Mouse (Mus musculus) heart, embryonic 16.5 days (tissue): Measurements from ENCODE around the gene Polr2h. TPM values are rescaled to one million over a fixed set of nuclear protein-coding genes. Genes with fewer than 3 reads are reported as not detected.
A peak's percentile ranks its signal among the peaks of the same experiment; 100 is the strongest.

Experiments
- ATAC-seq: fragments of 200-750 bp; cut with Nextera tagmentation; replicated peaks from 2 replicates; pipeline ENCODE4 v1.8.0; 2017; ENCODE audit warnings: moderate number of reproducible peaks; ENCODE audit not compliant: insufficient read depth, low FRiP score; ENCODE audit errors: extremely low read depth
- H3K27ac ChIP-seq: fragments of 300-500 bp; sonication (generic); 2 replicates; pipeline ENCODE4 v1.5.1; 2014; ENCODE audit warnings: mild to moderate bottlenecking, low read length, control low read depth, moderate library complexity
- H3K27me3 ChIP-seq: fragments of 300-500 bp; sonication (generic); 2 replicates; pipeline ENCODE4 v1.6.1; 2014; ENCODE audit warnings: low read length, mixed read lengths; ENCODE audit not compliant: control insufficient read depth, insufficient read depth
- H3K36me3 ChIP-seq: fragments of 300-500 bp; sonication (generic); 2 replicates; pipeline ENCODE4 v1.6.1; 2014; ENCODE audit not compliant: control insufficient read depth, insufficient read depth
- H3K4me1 ChIP-seq: fragments of 300-500 bp; sonication (generic); 2 replicates; pipeline ENCODE4 v1.6.1; 2014; ENCODE audit warnings: low read length, mixed read lengths; ENCODE audit not compliant: control insufficient read depth, insufficient read depth
- H3K4me2 ChIP-seq: fragments of 300-500 bp; sonication (generic); 2 replicates; pipeline ENCODE4 v1.6.1; 2014; ENCODE audit warnings: low read depth, mild to moderate bottlenecking, control low read depth, low read length
- H3K4me3 ChIP-seq: fragments of 300-500 bp; sonication (generic); 2 replicates; pipeline ENCODE4 v1.5.1; 2014; ENCODE audit warnings: mild to moderate bottlenecking, control low read depth, low read length
- H3K9ac ChIP-seq: fragments of 300-500 bp; sonication (generic); 2 replicates; pipeline ENCODE4 v1.6.1; 2014; ENCODE audit warnings: low read length, control low read depth
- H3K9me3 ChIP-seq: fragments of 300-500 bp; sonication (generic); replicated peaks from 2 replicates; pipeline ENCODE4 v1.6.1; 2016; ENCODE audit warnings: low read length; ENCODE audit not compliant: control insufficient read depth
- WGBS: fragments of 180-500 bp; shearing (Covaris S2); extraction: QIAGEN DNeasy Blood & Tissue Kit; methylation state at CpG from one replicate; pipeline ENCODE4 v1.1.7; 2014; 5-methylcytosine and 5-hydroxymethylcytosine counted together
- polyA plus RNA-seq: library from polyadenylated mRNA; unstranded; fragments of >200 nt; fragmentation: Nextera tagmentation; extraction: Ambion mirVana; gene quantifications from 2 replicates; pipeline ENCODE4 v1.2.1, GENCODE M21; 2015

Polr2h gene
- polyA plus RNA-seq, 1 experiment from 2014 or later, result 51.8 TPM

DNA sequence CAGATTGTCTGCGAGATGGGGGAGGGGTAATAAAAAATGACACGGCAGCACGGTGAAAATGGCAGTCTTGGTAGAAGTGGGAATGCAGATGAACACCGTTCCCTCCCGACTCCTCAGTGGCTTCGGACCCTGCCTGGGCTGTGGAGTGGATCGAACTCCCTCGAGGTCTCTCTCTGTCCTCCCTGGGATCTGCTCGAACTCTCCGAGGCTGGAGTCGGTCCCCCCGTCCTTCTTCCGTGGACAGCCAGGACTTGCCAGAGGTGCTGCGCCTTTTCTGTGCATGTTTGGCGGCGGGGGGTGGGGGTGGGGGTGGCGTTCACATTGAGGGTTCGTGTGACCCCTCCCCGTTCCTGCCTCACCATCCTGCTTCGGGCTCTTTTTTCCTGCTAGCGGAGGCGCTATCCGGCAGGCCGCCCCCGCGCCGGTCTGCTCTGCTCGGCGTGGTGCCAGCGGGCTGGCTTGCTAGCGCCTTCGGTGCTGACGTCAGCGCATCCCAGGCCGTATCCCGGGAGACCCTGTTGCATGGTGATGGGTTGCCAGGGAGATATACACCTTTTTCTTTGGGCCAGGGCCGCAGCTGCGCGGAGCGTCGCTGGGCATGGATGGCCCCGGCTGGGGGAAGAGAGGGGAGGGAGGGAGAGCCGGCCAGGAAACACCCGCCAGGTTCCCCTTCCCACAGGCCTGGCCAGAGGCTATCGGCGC, 21.7 kb upstream of the Polr2h start:
- Histone ChIP-seq H3K9ac (peak overlapping the region; percentile 59), H3K4me2 (peak overlapping the region; percentile 67), H3K36me3 (peaks cover 5% of the 10 kb centered on the region; the same call in 1 of the 2 replicates), H3K4me3 (peak overlapping the region; percentile 49), H3K27ac (peak overlapping the region; percentile 56), H3K4me1 (peaks cover 22% of the 10 kb centered on the region), H3K27me3 (no peaks in the 10 kb centered on the region), H3K9me3 (no peaks in the 10 kb centered on the region)
- ATAC-seq, result peak; percentile 43
- WGBS, result 3% methylated on average over 46 of the region's 46 CpGs

DNA sequence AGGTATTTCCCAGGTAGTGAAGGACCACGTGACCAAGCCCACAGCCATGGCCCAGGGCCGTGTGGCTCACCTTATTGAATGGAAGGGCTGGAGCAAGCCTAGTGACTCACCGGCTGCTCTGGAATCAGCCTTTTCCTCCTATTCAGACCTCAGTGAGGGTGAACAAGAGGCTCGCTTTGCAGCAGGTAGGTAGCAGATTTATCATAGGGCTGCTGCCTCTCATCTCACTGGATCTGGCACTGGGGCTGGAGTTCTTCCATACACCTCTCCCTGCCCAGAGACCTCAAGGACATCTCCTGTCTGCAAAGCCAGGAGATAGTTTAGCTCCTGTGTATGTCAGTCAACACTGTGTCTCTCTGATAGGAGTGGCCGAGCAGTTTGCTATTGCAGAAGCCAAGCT, 18.2 kb upstream of the Polr2h start:
- Histone ChIP-seq H3K4me2 (no peak overlapping the region), H3K27me3 (no peaks in the 10 kb centered on the region), H3K4me3 (no peak overlapping the region), H3K4me1 (peaks cover 22% of the 10 kb centered on the region), H3K36me3 (no peaks in the 10 kb centered on the region), H3K9me3 (no peaks in the 10 kb centered on the region), H3K9ac (no peak overlapping the region), H3K27ac (no peak overlapping the region)
- ATAC-seq, result no peak
- 70% methylated on average over 5 of the region's 5 CpGs for WGBS

GRCm38 (mm10) chr16:20700036-20700435, 17.4 kb upstream of the Polr2h start:
- ATAC-seq, result no peak

GRCm38 (mm10) chr16:20701316-20701715, 16.1 kb upstream of the Polr2h start:
- ATAC-seq, result no peak
- Histone ChIP-seq H3K4me2 (no peak overlapping the region), H3K27ac (no peak overlapping the region), H3K36me3 (no peaks in the 10 kb centered on the region; the same call in 1 of the 2 replicates), H3K9me3 (no peaks in the 10 kb centered on the region), H3K4me1 (peaks cover 7% of the 10 kb centered on the region), H3K4me3 (no peak overlapping the region), H3K9ac (no peak overlapping the region), H3K27me3 (no peaks in the 10 kb centered on the region)
- 61% methylated on average over 7 of the region's 7 CpGs for WGBS

More at GRCm38 (mm10) chr16:20700036-20700435, 17.4 kb upstream of the Polr2h start:
- peaks cover 16% of the 10 kb centered on the region for H3K4me1 ChIP-seq
- H3K4me3 ChIP-seq, result no peak overlapping the region
- H3K27me3 ChIP-seq, result no peaks in the 10 kb centered on the region
- no peak overlapping the region for H3K4me2 ChIP-seq
- no peaks in the 10 kb centered on the region for H3K9me3 ChIP-seq
- H3K36me3 ChIP-seq, result no peaks in the 10 kb centered on the region; the same call in 1 of the 2 replicates
- no peak overlapping the region for H3K27ac ChIP-seq
- H3K9ac ChIP-seq, result no peak overlapping the region
- 60% methylated on average over 5 of the region's 5 CpGs for WGBS

DNA sequence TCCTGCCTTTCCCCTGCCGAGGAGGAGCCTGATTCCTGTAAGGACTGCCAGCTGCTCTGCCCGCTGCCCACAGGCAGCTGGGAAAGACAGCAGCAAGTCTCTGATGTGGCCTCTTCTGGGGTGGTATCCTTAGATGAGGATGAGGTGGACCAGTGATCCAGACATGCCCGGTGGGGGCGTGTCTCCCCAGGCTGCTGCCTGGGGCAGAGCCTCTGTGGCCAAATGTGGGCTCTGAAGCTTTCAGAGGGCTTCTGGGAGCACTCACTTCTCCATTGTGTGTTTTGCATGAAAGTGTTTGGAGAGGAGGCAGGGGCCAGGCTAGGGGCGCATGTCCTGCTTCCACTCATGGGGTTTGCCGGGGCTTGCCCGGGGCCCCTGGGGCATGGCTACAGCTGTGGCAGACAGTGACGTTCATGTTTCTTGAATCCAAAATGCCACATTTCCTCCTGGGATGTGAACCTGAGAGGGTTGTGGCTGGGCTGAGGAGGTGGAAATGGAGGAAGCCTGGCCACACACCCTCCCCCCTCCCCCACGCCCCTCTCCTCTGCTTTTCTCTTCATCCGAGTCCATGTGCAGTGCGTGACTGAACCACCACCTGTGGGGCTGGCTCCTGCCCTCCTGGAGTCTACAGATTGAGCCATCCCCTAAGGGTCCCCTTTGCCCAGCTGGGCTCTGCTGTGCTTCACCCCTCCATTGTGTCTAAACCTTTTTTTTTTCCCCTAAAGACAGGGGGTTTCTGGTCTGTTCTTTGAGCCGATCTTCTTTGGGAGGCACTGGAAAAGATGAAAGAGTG, 15.5 kb upstream of the Polr2h start:
- no peaks in the 10 kb centered on the region for H3K9me3 ChIP-seq
- H3K27me3 ChIP-seq, result no peaks in the 10 kb centered on the region
- no peak overlapping the region for H3K27ac ChIP-seq
- H3K4me2 ChIP-seq, result no peak overlapping the region
- no peak for ATAC-seq
- H3K4me3 ChIP-seq, result no peak overlapping the region
- 0 out of 2 replicates have a peak overlapping the region, but pooled peaks have one; percentile 7 for H3K9ac ChIP-seq
- no peaks in the 10 kb centered on the region; the same call in 1 of the 2 replicates for H3K36me3 ChIP-seq
- H3K4me1 ChIP-seq, result peaks cover 6% of the 10 kb centered on the region
- 44% methylated on average over 12 of the region's 12 CpGs for WGBS

DNA sequence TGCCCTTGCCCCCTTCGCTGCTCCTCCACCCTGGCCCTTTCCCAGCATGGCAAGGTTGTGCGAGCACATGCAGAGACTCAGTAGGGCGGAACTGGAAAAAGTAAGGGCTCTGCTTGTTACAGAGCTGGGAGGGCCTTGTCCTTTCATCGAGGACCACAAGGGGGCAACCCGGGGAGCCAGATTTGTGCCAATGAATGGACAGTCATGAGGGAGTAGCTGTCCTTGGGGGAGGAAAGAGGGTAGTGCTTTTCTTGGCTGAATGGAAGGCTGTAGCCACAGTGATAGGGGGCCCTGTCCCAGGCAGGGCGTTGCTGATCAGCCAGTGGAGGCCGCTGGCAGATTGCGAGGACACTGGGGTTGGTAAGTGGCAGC, 15.0 kb upstream of the Polr2h start:
- H3K4me3 ChIP-seq, result no peak overlapping the region
- WGBS, result 6% methylated on average over 8 of the region's 8 CpGs
- ATAC-seq, result peak; percentile 75

GRCm38 (mm10) chr16:20703071-20703470, 14.4 kb upstream of the Polr2h start:
- H3K4me1 ChIP-seq, result peaks cover 6% of the 10 kb centered on the region
- H3K27ac ChIP-seq, result no peak overlapping the region
- H3K9ac ChIP-seq, result no peak overlapping the region
- no peak for ATAC-seq
- H3K4me2 ChIP-seq, result no peak overlapping the region
- H3K36me3 ChIP-seq, result no peaks in the 10 kb centered on the region; the same call in 1 of the 2 replicates
- no peak overlapping the region for H3K4me3 ChIP-seq
- 94% methylated on average over 10 of the region's 10 CpGs for WGBS
- no peaks in the 10 kb centered on the region for H3K27me3 ChIP-seq
- H3K9me3 ChIP-seq, result no peaks in the 10 kb centered on the region

More for the DNA sequence above, 15.0 kb upstream of the Polr2h start:
- no peak overlapping the region for H3K27ac ChIP-seq
- H3K4me1 ChIP-seq, result peaks cover 6% of the 10 kb centered on the region
- 0 out of 2 replicates have a peak overlapping the region, but pooled peaks have one; percentile 7 for H3K9ac ChIP-seq
- no peaks in the 10 kb centered on the region for H3K27me3 ChIP-seq
- H3K36me3 ChIP-seq, result no peaks in the 10 kb centered on the region; the same call in 1 of the 2 replicates
- H3K4me2 ChIP-seq, result no peak overlapping the region
- no peaks in the 10 kb centered on the region for H3K9me3 ChIP-seq

- peaks cover 6% of the 10 kb centered on the region for H3K4me1 ChIP-seq
- no peak overlapping the region for H3K4me2 ChIP-seq
- H3K9ac ChIP-seq, result no peak overlapping the region
- no peak overlapping the region for H3K4me3 ChIP-seq
- no peaks in the 10 kb centered on the region for H3K9me3 ChIP-seq
- no peaks in the 10 kb centered on the region for H3K27me3 ChIP-seq
- no peak for ATAC-seq
- H3K27ac ChIP-seq, result no peak overlapping the region
- no peaks in the 10 kb centered on the region; the same call in 1 of the 2 replicates for H3K36me3 ChIP-seq
- WGBS, result 87% methylated on average over 6 of the region's 6 CpGs
These were observed 13.6 kb upstream of the Polr2h start for GRCm38 (mm10) chr16:20703699-20704400.
